Mouse (Mus musculus): ENCODE results near the gene Uvrag.

The Uvrag gene

GRCm38 (mm10) chr7:99061056-99061680, 79.8 kb downstream of the Uvrag start:
- DNase-seq (ENCODE audit: low read depth, low spot score): no peak

GRCm38 (mm10) chr7:99060476-99060875, 80.5 kb downstream of the Uvrag start:
- DNase-seq (ENCODE audit: low read depth, low spot score): no peak

- DNase-seq (ENCODE audit: low read depth, low spot score): no peak
Observed at GRCm38 (mm10) chr7:99059934-99060333, 81.0 kb downstream of the Uvrag start.

- no peak for DNase-seq (ENCODE audit: low read depth, low spot score)
Observed at GRCm38 (mm10) chr7:99057053-99057630, 83.8 kb downstream of the Uvrag start.

GRCm38 (mm10) chr7:99053626-99054025, 87.3 kb downstream of the Uvrag start:
- no peak for DNase-seq (ENCODE audit: low read depth, low spot score)

- DNase-seq (ENCODE audit: low read depth, low spot score): no peak
Observed at GRCm38 (mm10) chr7:99052471-99053241, 88.3 kb downstream of the Uvrag start.

GRCm38 (mm10) chr7:99050882-99051281, 90.1 kb downstream of the Uvrag start:
- DNase-seq (ENCODE audit: low read depth, low spot score): no peak

- no peak for DNase-seq (ENCODE audit: low read depth, low spot score)
Observed at GRCm38 (mm10) chr7:99049897-99050296, 91.0 kb downstream of the Uvrag start.

- no peak for DNase-seq (ENCODE audit: low read depth, low spot score)
Observed at GRCm38 (mm10) chr7:99046545-99047206, 94.3 kb downstream of the Uvrag start.

- DNase-seq (ENCODE audit: low read depth, low spot score): no peak
Observed at GRCm38 (mm10) chr7:99045525-99045924, 95.4 kb downstream of the Uvrag start.

GRCm38 (mm10) chr7:99043923-99044322, 97.0 kb downstream of the Uvrag start:
- DNase-seq (ENCODE audit: low read depth, low spot score): no peak

GRCm38 (mm10) chr7:99043322-99043721, 97.6 kb downstream of the Uvrag start:
- no peak for DNase-seq (ENCODE audit: low read depth, low spot score)

GRCm38 (mm10) chr7:99041818-99042217, 99.1 kb downstream of the Uvrag start:
- DNase-seq (ENCODE audit: low read depth, low spot score): peak; percentile 76

- DNase-seq (ENCODE audit: low read depth, low spot score): peak; percentile 33
Observed at GRCm38 (mm10) chr7:99039912-99040311, 101.0 kb downstream of the Uvrag start.

GRCm38 (mm10) chr7:99036284-99036683, 104.7 kb downstream of the Uvrag start:
- no peak for DNase-seq (ENCODE audit: low read depth, low spot score)

GRCm38 (mm10) chr7:99034909-99035308, 106.0 kb downstream of the Uvrag start:
- no peak for DNase-seq (ENCODE audit: low read depth, low spot score)

- no peak for DNase-seq (ENCODE audit: low read depth, low spot score)
Observed at GRCm38 (mm10) chr7:99033838-99034237, 107.1 kb downstream of the Uvrag start.

- no peak for DNase-seq (ENCODE audit: low read depth, low spot score)
Observed at GRCm38 (mm10) chr7:99033314-99033713, 107.6 kb downstream of the Uvrag start.

GRCm38 (mm10) chr7:99032051-99032450, 108.9 kb downstream of the Uvrag start:
- DNase-seq (ENCODE audit: low read depth, low spot score): no peak

GRCm38 (mm10) chr7:99028108-99028507, 112.8 kb downstream of the Uvrag start:
- DNase-seq (ENCODE audit: low read depth, low spot score): peak; percentile 39

GRCm38 (mm10) chr7:99027185-99027584, 113.8 kb downstream of the Uvrag start:
- peak; percentile 28 for DNase-seq (ENCODE audit: low read depth, low spot score)

- no peak for DNase-seq (ENCODE audit: low read depth, low spot score)
Observed at GRCm38 (mm10) chr7:99025989-99026388, 115.0 kb downstream of the Uvrag start.

Measured in CD4-positive, CD25-positive, alpha-beta regulatory T cell, adult 2 months (primary cell).